Mouse (Mus musculus): Measurements from ENCODE around the gene Olfm1.

Gene Olfm1

GRCm38 (mm10) chr2:28204677-28205466 lies 12.1 kb downstream of the Olfm1 start:
- no peak for DNase-seq (ENCODE audit: low spot score in 2 of 2)

GRCm38 (mm10) chr2:28205467-28205805 lies 12.6 kb downstream of the Olfm1 start:
- peak; percentile 63 to 73 for DNase-seq (ENCODE audit: low spot score in 2 of 2)

- no peak for DNase-seq (ENCODE audit: low spot score in 2 of 2)
These were observed 13.2 kb downstream of the Olfm1 start for GRCm38 (mm10) chr2:28205870-28206421.

- no peak for DNase-seq (ENCODE audit: low spot score in 2 of 2)
These were observed 13.7 kb downstream of the Olfm1 start for GRCm38 (mm10) chr2:28206472-28206871.

GRCm38 (mm10) chr2:28207200-28207750 lies 14.5 kb downstream of the Olfm1 start:
- no peak for DNase-seq (ENCODE audit: low spot score in 2 of 2)

GRCm38 (mm10) chr2:28208130-28208745 lies 15.4 kb downstream of the Olfm1 start:
- no peak for DNase-seq (ENCODE audit: low spot score in 2 of 2)

DNA sequence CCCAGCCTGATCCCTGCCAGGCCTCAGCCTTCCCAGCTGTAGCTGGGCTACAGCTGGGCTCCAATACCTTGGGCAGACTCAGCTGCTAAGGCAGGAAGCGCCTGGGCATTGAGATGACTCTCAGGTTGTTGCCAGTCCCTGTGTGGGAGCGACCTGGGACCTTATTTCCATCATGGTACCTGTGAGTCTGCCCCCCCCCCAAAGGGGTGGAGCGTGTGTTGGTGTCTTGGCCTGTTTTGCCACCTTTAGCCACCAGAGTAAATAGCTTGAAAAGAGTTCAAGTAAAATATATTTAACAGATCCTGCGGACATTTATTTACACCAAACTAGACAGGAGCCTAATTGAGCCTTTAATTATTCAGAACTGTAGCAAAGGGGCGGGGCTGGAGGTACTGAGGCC lies 16.4 kb downstream of the Olfm1 start:
- DNase-seq (ENCODE audit: low spot score in 2 of 2): no peak

DNA sequence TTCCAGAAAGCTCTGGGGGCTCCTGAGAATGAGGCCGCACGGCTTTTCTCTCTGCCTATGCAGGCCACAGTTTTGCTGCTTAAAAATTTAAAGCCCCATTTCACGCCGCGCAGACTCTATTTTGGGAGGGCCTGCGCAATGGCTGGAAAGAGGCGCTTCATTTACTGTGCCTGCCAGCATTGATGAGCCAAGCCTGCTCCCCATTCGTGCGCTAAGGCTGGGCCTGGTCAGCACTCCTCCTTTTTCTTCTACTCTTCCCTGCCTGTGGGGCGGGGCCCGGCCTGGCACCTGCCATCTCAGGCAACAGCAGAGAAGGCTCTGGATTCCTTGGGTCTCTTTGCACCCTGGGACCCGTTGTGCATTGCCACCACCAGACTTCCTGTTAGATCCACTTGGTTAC lies 16.9 kb downstream of the Olfm1 start:
- DNase-seq (ENCODE audit: low spot score in 2 of 2): no peak

DNA sequence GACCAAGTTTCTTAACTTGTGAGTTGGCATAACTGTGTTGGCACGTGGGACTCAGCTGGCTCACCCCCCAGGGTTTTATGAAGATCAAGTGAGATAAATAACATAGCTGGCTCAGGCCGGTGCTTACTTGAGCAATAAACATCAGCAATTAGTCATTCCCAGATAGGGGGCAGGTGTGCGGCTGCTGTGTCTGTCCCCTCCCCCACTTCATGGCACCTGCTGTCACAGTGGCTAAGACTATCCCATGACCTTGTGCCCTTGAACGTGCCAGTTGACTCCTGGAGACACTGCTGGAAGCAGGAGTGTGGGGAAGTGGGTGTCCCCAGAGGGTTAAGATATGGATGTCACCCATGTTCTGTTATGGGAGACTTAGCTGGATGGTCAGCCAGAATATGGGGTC lies 17.5 kb downstream of the Olfm1 start:
- no peak for DNase-seq (ENCODE audit: low spot score in 2 of 2)

DNA sequence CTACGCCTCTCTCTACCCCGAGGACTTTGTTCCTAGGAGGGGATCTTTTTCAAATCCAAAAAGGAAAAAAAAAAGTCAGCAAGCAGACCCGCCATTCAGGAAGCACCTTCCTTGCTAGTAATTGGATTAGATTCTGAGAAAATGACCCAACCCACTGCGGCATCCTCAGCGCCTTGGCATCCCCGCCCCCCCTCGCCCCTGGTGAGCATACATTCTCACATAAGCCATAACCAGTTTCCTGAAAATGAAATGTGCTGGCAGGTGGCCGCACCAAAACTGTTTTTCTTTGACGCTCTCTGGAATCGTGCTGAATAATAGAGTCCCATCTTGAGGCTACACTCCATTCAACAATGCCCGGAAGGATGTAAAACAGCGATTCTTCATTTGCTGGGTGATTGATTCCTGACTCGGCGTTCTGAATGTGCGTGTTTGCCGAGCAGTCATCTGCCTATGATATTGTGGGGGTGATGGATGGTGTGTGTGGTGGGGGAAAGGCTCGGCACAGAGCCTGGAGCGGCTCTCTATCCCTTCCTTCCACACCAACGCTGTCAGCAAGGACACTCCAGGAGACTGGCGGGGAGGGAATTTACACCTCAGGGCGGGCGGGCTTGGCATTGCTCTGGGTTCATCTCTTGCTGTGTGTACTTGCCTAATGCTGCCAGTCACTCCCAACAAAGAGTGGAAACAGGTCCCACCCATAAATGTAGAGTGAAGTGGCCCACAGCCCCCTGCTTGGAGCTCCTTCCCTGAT lies 18.9 kb downstream of the Olfm1 start:
- DNase-seq (ENCODE audit: low spot score in 2 of 2): no peak

DNA sequence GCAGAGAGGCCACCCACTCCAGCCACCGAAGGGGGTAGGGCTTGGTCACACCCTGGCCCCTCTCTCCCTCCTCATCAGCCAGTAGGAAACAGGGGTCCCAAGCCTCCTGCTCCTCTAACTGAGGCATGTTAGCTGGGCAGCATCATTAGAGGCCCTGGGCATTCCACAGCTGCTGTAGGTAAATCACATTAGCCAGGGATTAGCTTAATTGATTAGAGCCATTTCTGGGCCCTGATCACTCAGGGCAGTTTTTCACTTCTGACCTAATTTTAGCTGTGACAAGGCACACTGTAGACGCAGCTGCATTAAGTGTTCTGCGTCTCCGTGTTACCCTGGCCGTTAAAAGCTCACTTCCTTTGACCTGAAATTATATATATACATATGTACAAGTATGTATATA lies 20.1 kb downstream of the Olfm1 start:
- no peak for DNase-seq (ENCODE audit: low spot score in 2 of 2)

- DNase-seq (ENCODE audit: low spot score in 2 of 2): no peak
These were observed 23.5 kb downstream of the Olfm1 start for GRCm38 (mm10) chr2:28216211-28216775.

- DNase-seq (ENCODE audit: low spot score in 2 of 2): no peak
These were observed 25.0 kb downstream of the Olfm1 start for GRCm38 (mm10) chr2:28217783-28218182.

DNA sequence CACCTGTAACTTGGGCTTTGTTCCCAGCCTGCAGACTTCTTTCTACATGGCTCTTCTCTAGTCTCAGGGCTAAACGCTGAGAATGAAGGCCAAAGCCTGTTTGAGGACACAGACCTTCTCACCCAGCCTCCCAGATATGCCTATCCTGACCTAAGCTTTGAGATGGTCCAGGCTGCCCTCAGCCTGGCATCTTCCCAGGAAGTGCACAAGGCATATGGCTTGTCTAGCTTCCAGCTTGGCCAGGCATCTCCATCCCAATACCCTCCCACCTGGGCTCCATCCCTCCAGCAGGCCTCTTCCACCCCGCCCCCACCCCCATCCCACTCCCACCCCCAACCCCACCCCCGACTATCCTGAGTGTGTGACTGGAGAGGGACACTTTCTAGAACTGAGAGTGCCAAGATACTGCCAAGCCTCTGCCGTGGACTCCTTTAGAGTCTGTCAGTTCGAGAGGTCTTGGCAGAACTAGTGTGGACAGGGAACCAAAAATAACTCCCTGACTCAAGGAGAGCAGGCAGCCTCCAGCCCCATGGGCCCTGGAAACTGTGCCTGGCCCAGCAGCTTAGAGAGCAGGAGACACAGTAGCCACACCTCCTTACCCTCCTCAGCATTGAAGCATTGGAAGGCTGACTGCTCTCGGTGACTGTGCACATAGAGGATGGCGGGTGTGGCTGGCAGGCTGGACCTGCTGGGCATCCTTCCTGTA lies 26.0 kb downstream of the Olfm1 start:
- no peak for DNase-seq (ENCODE audit: low spot score in 2 of 2)

GRCm38 (mm10) chr2:28219625-28220024 lies 26.8 kb downstream of the Olfm1 start:
- DNase-seq (ENCODE audit: low spot score in 2 of 2): no peak

DNA sequence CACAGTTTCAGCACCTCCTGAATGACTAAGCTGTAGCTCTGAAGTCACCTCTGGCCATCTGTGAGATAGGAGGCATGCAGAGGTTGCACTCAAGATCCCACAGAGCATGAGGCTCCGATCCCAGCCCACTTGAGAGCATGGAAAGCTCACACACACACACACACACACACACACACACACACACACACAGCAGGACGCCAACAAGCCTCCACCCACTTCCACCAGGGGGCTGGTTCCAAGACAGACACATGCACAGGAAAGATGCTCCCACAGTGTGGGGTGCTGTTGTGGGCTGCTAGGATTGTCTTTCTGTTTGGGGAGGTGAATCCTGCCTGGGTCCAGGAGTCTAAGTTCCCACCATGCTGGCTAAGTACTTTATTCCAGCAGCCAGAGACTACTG lies 29.0 kb downstream of the Olfm1 start:
- DNase-seq (ENCODE audit: low spot score in 2 of 2): no peak

GRCm38 (mm10) chr2:28224819-28225218 lies 32.0 kb downstream of the Olfm1 start:
- no peak for DNase-seq (ENCODE audit: low spot score in 2 of 2)

GRCm38 (mm10) chr2:28225906-28226305 lies 33.1 kb downstream of the Olfm1 start:
- no peak for DNase-seq (ENCODE audit: low spot score in 2 of 2)

- no peak for DNase-seq (ENCODE audit: low spot score in 2 of 2)
These were observed 34.2 kb downstream of the Olfm1 start for GRCm38 (mm10) chr2:28226971-28227370.

GRCm38 (mm10) chr2:28227589-28228191 lies 34.9 kb downstream of the Olfm1 start:
- DNase-seq (ENCODE audit: low spot score in 2 of 2): no peak

- DNase-seq (ENCODE audit: low spot score in 2 of 2): no peak
These were observed 35.6 kb downstream of the Olfm1 start for GRCm38 (mm10) chr2:28228364-28228763.
